Mouse (Mus musculus) midbrain, embryonic 14.5 days (tissue): ENCODE results near the gene Bcl2l14. TPM values are rescaled to one million over a fixed set of nuclear protein-coding genes. Genes with fewer than 3 reads are reported as not detected.

Experiments
- ATAC-seq: fragments of 200-750 bp; cut with Nextera tagmentation; 2 replicates; pipeline ENCODE4 v1.8.0; 2017; ENCODE audit warnings: moderate number of reproducible peaks, moderate library complexity; ENCODE audit not compliant: low FRiP score, low TSS enrichment
- DNase-seq: peaks from one replicate; pipeline ENCODE4 v3.0.0-alpha.2; 2015
- H3K27ac ChIP-seq: fragments of 300-500 bp; sonication (generic); replicated peaks from 2 replicates; pipeline ENCODE4 v1.5.1; 2014; ENCODE audit warnings: mild to moderate bottlenecking, low read depth, low read length, moderate library complexity
- H3K27me3 ChIP-seq: fragments of 300-500 bp; sonication (generic); 2 replicates; pipeline ENCODE4 v1.6.1; 2014; ENCODE audit warnings: low read length, control low read depth, mixed read lengths; ENCODE audit not compliant: control insufficient read depth, insufficient read depth
- H3K36me3 ChIP-seq: fragments of 300-500 bp; sonication (generic); 2 replicates; pipeline ENCODE4 v1.6.1; 2014; ENCODE audit warnings: low read length, control low read depth; ENCODE audit not compliant: control insufficient read depth, insufficient read depth
- H3K4me1 ChIP-seq: fragments of 300-500 bp; sonication (generic); 2 replicates; pipeline ENCODE4 v1.6.1; 2014; ENCODE audit warnings: mild to moderate bottlenecking, antibody characterized with exemption, low read length, control low read depth; ENCODE audit not compliant: control insufficient read depth, insufficient read depth
- H3K4me2 ChIP-seq: fragments of 300-500 bp; sonication (generic); 2 replicates; pipeline ENCODE4 v1.6.1; 2014; ENCODE audit warnings: mild to moderate bottlenecking, low read length, moderate library complexity
- H3K4me3 ChIP-seq: fragments of 300-500 bp; sonication (generic); replicated peaks from 2 replicates; pipeline ENCODE4 v1.5.1; 2014; ENCODE audit warnings: low read depth, low read length
- H3K9ac ChIP-seq: fragments of 300-500 bp; sonication (generic); replicated peaks from 2 replicates; pipeline ENCODE4 v1.6.1; 2014; ENCODE audit warnings: mild to moderate bottlenecking, low read length, moderate library complexity
- H3K9me3 ChIP-seq: fragments of 300-500 bp; sonication (generic); 2 replicates; pipeline ENCODE4 v1.6.1; 2016; ENCODE audit warnings: low read length, control low read depth, mixed read lengths; ENCODE audit not compliant: control insufficient read depth
- WGBS: fragments of 180-500 bp; shearing (Covaris S2); extraction: QIAGEN DNeasy Blood & Tissue Kit; methylation state at CpG from one replicate; pipeline ENCODE4 v1.1.7; 2014; 5-methylcytosine and 5-hydroxymethylcytosine counted together
- polyA plus RNA-seq: library from polyadenylated mRNA; unstranded; fragments of >200 nt; fragmentation: Nextera tagmentation; extraction: Ambion mirVana; gene quantifications from 2 replicates; pipeline ENCODE4 v1.2.1, GENCODE M21; 2014

Gene Bcl2l14
- polyA plus RNA-seq, 1 experiment from 2014 or later: not detected

DNA sequence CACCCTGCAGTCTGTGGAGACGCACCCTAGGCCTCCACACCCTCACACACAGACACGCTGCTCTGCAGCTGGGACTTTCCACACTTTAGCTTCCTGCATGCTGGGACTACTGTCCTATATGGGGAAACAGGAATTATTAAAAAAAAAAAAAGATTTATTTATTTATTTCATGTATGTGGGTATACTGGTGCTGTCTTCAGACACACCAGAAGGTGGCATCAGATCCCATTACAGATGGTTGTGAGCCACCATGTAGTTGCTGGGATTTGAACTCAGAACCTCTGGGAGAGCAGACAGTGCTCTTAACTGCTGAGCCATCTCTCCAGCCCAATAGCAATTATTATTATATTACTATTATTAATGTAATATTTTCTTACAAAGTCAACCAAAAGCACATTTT is 73.2 kb downstream of the Bcl2l14 start:
- H3K27me3 ChIP-seq: no peaks in the 10 kb centered on the region
- H3K4me2 ChIP-seq: no peak overlapping the region
- H3K27ac ChIP-seq: no peak overlapping the region
- no peak overlapping the region for H3K9ac ChIP-seq
- H3K4me3 ChIP-seq: no peak overlapping the region
- no peaks in the 10 kb centered on the region for H3K4me1 ChIP-seq
- no peak for DNase-seq
- peaks cover 53% of the 10 kb centered on the region for H3K36me3 ChIP-seq
- WGBS: 93% methylated on average over 2 of the region's 2 CpGs
- ATAC-seq: no peak
- H3K9me3 ChIP-seq: no peaks in the 10 kb centered on the region

DNA sequence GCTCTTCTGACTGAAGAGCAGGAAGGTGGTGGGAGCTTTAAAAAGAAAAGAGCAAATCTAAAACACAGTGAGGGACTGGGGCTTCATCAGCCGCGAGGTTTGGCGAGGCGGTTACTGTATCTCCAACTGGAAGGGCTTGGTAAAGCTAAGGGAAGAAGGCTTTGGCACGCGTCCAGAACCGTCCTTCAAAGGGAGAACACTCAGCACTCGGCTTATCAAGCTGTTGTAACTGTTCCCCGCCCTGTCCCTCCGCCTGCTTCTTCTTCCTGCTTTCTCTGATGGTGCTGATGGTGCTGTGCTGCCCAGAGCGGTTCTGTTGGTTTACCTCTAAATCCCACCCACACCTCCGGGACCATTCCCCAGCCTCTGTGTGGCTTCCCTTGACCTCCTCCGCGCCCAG is 74.7 kb downstream of the Bcl2l14 start:
- Histone ChIP-seq H3K9me3 (no peaks in the 10 kb centered on the region), H3K4me3 (no peak overlapping the region), H3K9ac (no peak overlapping the region), H3K4me1 (no peaks in the 10 kb centered on the region), H3K27ac (no peak overlapping the region), H3K4me2 (no peak overlapping the region), H3K36me3 (peaks cover 47% of the 10 kb centered on the region), H3K27me3 (no peaks in the 10 kb centered on the region)
- 83% methylated on average over 14 of the region's 14 CpGs for WGBS
- peak; percentile 61 for DNase-seq
- ATAC-seq: no peak

DNA sequence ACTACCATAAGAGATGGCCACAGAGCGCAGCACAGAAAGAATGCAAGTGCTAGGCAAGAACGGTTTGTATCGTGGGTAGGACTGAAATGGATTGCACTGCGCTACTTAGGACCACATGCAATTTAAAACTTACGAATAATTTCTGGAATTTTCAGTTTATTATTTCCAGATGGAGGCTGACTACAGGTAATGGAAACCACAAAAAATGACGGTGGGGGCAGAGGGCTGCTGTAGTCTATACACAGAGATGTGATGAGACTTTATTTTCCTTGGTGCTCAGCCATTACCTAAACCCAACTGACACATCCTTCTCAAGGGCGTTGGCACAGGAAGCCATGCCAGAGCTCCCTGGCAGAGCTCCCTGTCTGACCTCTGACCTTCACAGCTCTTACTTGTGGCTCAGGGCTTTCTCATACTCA is 77.0 kb downstream of the Bcl2l14 start:
- WGBS: 92% methylated on average over 7 of the region's 7 CpGs
- ATAC-seq: no peak
- H3K9me3 ChIP-seq: no peaks in the 10 kb centered on the region
- no peak overlapping the region for H3K4me2 ChIP-seq
- peaks cover 28% of the 10 kb centered on the region for H3K36me3 ChIP-seq
- H3K9ac ChIP-seq: no peak overlapping the region
- H3K27ac ChIP-seq: no peak overlapping the region
- H3K4me1 ChIP-seq: no peaks in the 10 kb centered on the region
- DNase-seq: no peak
- no peak overlapping the region for H3K4me3 ChIP-seq
- no peaks in the 10 kb centered on the region for H3K27me3 ChIP-seq

DNA sequence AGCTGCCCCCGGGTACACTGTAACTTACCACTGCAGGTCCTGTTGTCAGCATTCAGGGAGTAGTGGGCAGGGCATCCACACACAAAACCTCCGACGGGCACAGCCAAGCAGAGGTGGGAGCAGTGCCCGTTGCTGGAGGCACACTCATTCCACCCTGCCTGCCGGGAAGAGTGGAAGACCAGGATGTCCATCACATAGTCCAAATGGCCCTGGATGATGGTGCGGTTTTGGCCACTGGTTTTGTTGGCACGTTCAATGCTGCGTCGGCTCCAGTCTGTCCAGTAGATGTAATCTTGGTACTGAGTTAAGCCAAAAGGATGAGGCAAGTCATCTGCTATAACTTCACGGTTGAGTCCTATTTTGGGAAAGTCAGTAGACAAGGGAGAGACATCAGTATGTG is 83.4 kb downstream of the Bcl2l14 start:
- DNase-seq: no peak
- Histone ChIP-seq H3K27me3 (no peaks in the 10 kb centered on the region), H3K36me3 (peaks cover 42% of the 10 kb centered on the region), H3K27ac (no peak overlapping the region), H3K4me3 (no peak overlapping the region), H3K4me2 (no peak overlapping the region), H3K9me3 (no peaks in the 10 kb centered on the region), H3K9ac (no peak overlapping the region), H3K4me1 (no peaks in the 10 kb centered on the region)
- WGBS: 96% methylated on average over 10 of the region's 10 CpGs
- no peak for ATAC-seq

DNA sequence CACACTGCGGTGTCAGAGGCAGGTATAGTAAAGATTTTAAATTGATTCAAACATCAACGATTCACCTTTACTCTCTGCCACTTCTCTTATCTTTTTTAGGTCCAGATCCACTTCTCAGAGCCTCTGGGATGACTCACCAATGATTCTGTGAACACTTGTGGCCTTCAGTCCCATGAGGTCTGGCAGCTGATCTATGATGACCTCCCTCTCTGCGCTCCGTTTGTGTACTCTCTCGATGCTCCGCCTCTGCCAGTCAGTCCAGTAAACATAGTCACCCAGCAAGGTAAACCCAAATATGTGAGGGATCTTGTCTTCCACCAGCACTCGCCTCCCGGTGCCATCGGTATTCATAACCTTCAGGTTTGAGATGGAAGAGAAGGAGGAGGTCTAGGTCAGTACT is 90.2 kb downstream of the Bcl2l14 start:
- ATAC-seq: no peak
- H3K36me3 ChIP-seq: peaks cover 31% of the 10 kb centered on the region
- H3K27me3 ChIP-seq: no peaks in the 10 kb centered on the region

More for the DNA sequence above, 90.2 kb downstream of the Bcl2l14 start:
- DNase-seq: no peak
- Histone ChIP-seq H3K27ac (no peak overlapping the region), H3K4me1 (no peaks in the 10 kb centered on the region), H3K4me3 (no peak overlapping the region), H3K9ac (no peak overlapping the region), H3K9me3 (no peaks in the 10 kb centered on the region), H3K4me2 (no peak overlapping the region)
- WGBS: 94% methylated on average over 9 of the region's 9 CpGs

Other genes with a start within 250 kb of the Bcl2l14 start
- gene Lrp6, start 170.6 kb downstream of the Bcl2l14 start, polyA plus RNA-seq: 23.0 and 26.8 TPM in 2 replicates
- gene Mansc1, start 236.2 kb downstream of the Bcl2l14 start, polyA plus RNA-seq: 0.91 and 1.0 TPM in 2 replicates
- 51.3 and 57.5 TPM in 2 replicates for gene Borcs5, start 243.2 kb downstream of the Bcl2l14 start, polyA plus RNA-seq